Mouse (Mus musculus): ENCODE measurements at regions not wholly inside any gene's neighbourhood (a gene's known extent, or its start where the extent isn't known, plus 50 kb on each side); places are given as distances from the start of the nearest gene placed in this dataset.

- TF ChIP-seq CTCF (IDR thresholded peaks at IDR 0.05; ENCODE audit: borderline replicate concordance, insufficient read depth, low read depth, low read length) (no peak), POLR2A (IDR thresholded peaks at IDR 0.05; ENCODE audit: borderline replicate concordance, insufficient read depth, low read length) (no peak)
Measured at GRCm38 (mm10) chr3:133744552-133745118, 199.7 kb upstream of the Tet2 start.
